Mouse (Mus musculus): ENCODE data around the gene Abi2. TPM values are rescaled to one million over a fixed set of nuclear protein-coding genes. Genes with fewer than 3 reads are reported as not detected.

Abi2 gene
- 12.4 and 15.7 TPM in 2 replicates for polyA plus RNA-seq (2015; fragmentation: Nextera tagmentation; extraction: Ambion mirVana)

GRCm38 (mm10) chr1:60409168-60409828 is at the start of gene Abi2:
Abi2 (plus strand) TSS chr1:60409619.

Other genes starting within 250 kb of the Abi2 start
- 11.1 and 12.5 TPM in 2 replicates for gene Nbeal1, start 229.0 kb upstream of the Abi2 start, polyA plus RNA-seq (2015; fragmentation: Nextera tagmentation; extraction: Ambion mirVana)
- gene Cyp20a1, start 66.3 kb upstream of the Abi2 start, polyA plus RNA-seq (2015; fragmentation: Nextera tagmentation; extraction: Ambion mirVana): 25.6 and 29.1 TPM in 2 replicates
- gene Raph1, start 157.5 kb downstream of the Abi2 start, polyA plus RNA-seq (2015; fragmentation: Nextera tagmentation; extraction: Ambion mirVana): 17.6 and 21.9 TPM in 2 replicates

All from urinary bladder, postnatal 0 days (tissue).